Mouse (Mus musculus): ENCODE results near the gene Tmem239.

DNA sequence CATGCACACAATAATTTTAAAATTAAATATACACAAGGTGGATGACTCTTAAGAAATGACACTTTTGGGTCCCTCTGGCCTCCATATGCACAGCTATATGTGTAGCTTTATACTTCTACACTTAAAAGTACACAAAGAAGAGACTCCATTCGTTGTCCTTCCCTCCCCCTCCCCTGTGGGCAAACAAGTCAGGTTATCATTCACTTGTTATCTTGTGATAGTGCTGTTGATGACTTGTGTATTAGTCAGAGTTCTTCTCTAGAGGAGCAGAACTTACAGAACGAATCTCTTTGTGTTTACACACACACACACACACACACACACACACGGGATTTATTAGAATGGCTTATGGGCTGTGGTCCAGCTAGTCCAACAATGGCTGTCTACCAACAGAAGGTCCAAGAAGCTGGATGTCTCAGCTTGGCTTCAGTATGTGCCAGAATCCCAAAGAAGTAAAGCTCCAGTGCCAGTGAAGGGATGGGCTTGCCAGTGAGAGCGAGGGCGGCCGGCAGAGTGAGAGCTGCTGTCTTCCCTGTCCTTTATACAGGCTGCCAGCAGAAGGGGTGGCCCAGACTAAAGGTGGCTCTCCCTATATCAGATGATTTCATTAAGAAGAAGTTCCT, 48.6 kb downstream of the Tmem239 start:
- TF ChIP-seq POLR2A (IDR thresholded peaks at IDR 0.05; ENCODE audit: borderline replicate concordance, low read depth, low read length) (no peak), CTCF (IDR thresholded peaks at IDR 0.05; ENCODE audit: low read depth, low read length) (no peak)
